Mouse (Mus musculus): ENCODE measurements around the gene Zfp382. TPM values are rescaled to one million over a fixed set of nuclear protein-coding genes. Genes with fewer than 3 reads are reported as not detected.
A peak's percentile ranks its signal among the peaks of the same experiment; 100 is the strongest.

Gene Zfp382
- polyA plus RNA-seq, 1 experiment = 0.92 TPM

- Histone ChIP-seq H3K4me1 (ENCODE audit: control insufficient read depth, insufficient read depth, insufficient read length) (no peaks in the 10 kb centered on the region), H3K27ac (ENCODE audit: insufficient read depth, low read length) (no peak overlapping the region), H3K4me3 (ENCODE audit: extremely low read depth, insufficient read depth, insufficient read length) (peak overlapping the region; percentile 43; the same call in 1 of the 2 replicates), H3K36me3 (ENCODE audit: control insufficient read depth, insufficient read depth, low read length) (no peaks in the 10 kb centered on the region), H3K27me3 (ENCODE audit: control insufficient read depth, insufficient read depth, low read length) (no peaks in the 10 kb centered on the region; the same call in 1 of the 2 replicates)
- DNase-seq (ENCODE audit: low read depth in 1 of 2, low spot score in 2 of 2) = peak in 1 of 2 experiments; percentile 22
- no peak for TF ChIP-seq CTCF (IDR thresholded peaks at IDR 0.05; ENCODE audit: extremely low read depth, insufficient read depth, insufficient read length, insufficient replicate concordance)
- no peak for TF ChIP-seq POLR2A (IDR thresholded peaks at IDR 0.05; ENCODE audit: low read depth, low read length)
- 4% methylated on average over 35 of the region's 35 CpGs for WGBS
These were observed 21.9 kb downstream of the Zfp382 start for GRCm38 (mm10) chr7:30143555-30144209.

- H3K36me3 ChIP-seq (ENCODE audit: control insufficient read depth, insufficient read depth, low read length) = no peaks in the 10 kb centered on the region
These were observed 25.3 kb downstream of the Zfp382 start for GRCm38 (mm10) chr7:30147011-30147410.

GRCm38 (mm10) chr7:30154040-30154439 is 32.3 kb downstream of the Zfp382 start:
- 94% methylated on average over 1 of the region's 1 CpGs for WGBS

More at GRCm38 (mm10) chr7:30147011-30147410, 25.3 kb downstream of the Zfp382 start:
- Histone ChIP-seq H3K27me3 (ENCODE audit: control insufficient read depth, insufficient read depth, low read length) (no peaks in the 10 kb centered on the region; the same call in 1 of the 2 replicates), H3K4me3 (ENCODE audit: extremely low read depth, insufficient read depth, insufficient read length) (no peak overlapping the region), H3K4me1 (ENCODE audit: control insufficient read depth, insufficient read depth, insufficient read length) (no peaks in the 10 kb centered on the region), H3K27ac (ENCODE audit: insufficient read depth, low read length) (no peak overlapping the region)
- no peak for DNase-seq (ENCODE audit: low read depth in 1 of 2, low spot score in 2 of 2)
- TF ChIP-seq CTCF (IDR thresholded peaks at IDR 0.05; ENCODE audit: extremely low read depth, insufficient read depth, insufficient read length, insufficient replicate concordance) = no peak
- 92% methylated on average over 5 of the region's 5 CpGs for WGBS

GRCm38 (mm10) chr7:30155507-30155906 is 33.8 kb downstream of the Zfp382 start:
- H3K4me3 ChIP-seq (ENCODE audit: extremely low read depth, insufficient read depth, insufficient read length) = no peak overlapping the region
- peaks cover 9% of the 10 kb centered on the region for H3K36me3 ChIP-seq (ENCODE audit: control insufficient read depth, insufficient read depth, low read length)
- TF ChIP-seq POLR2A (IDR thresholded peaks at IDR 0.05; ENCODE audit: low read depth, low read length) (no peak), CTCF (IDR thresholded peaks at IDR 0.05; ENCODE audit: extremely low read depth, insufficient read depth, insufficient read length, insufficient replicate concordance) (no peak)
- 93% methylated on average over 3 of the region's 3 CpGs for WGBS
- H3K27ac ChIP-seq (ENCODE audit: insufficient read depth, low read length) = no peak overlapping the region
- DNase-seq (ENCODE audit: low read depth in 1 of 2, low spot score in 2 of 2) = no peak
- H3K4me1 ChIP-seq (ENCODE audit: control insufficient read depth, insufficient read depth, insufficient read length) = no peaks in the 10 kb centered on the region
- no peaks in the 10 kb centered on the region for H3K27me3 ChIP-seq (ENCODE audit: control insufficient read depth, insufficient read depth, low read length)

More at GRCm38 (mm10) chr7:30154040-30154439, 32.3 kb downstream of the Zfp382 start:
- peaks cover 5% of the 10 kb centered on the region; the same call in 1 of the 2 replicates for H3K36me3 ChIP-seq (ENCODE audit: control insufficient read depth, insufficient read depth, low read length)
- TF ChIP-seq POLR2A (IDR thresholded peaks at IDR 0.05; ENCODE audit: low read depth, low read length) = no peak
- TF ChIP-seq CTCF (IDR thresholded peaks at IDR 0.05; ENCODE audit: extremely low read depth, insufficient read depth, insufficient read length, insufficient replicate concordance) = no peak
- H3K4me3 ChIP-seq (ENCODE audit: extremely low read depth, insufficient read depth, insufficient read length) = no peak overlapping the region
- no peak overlapping the region for H3K27ac ChIP-seq (ENCODE audit: insufficient read depth, low read length)
- no peaks in the 10 kb centered on the region for H3K27me3 ChIP-seq (ENCODE audit: control insufficient read depth, insufficient read depth, low read length)
- DNase-seq (ENCODE audit: low read depth in 1 of 2, low spot score in 2 of 2) = no peak
- no peaks in the 10 kb centered on the region for H3K4me1 ChIP-seq (ENCODE audit: control insufficient read depth, insufficient read depth, insufficient read length)

- H3K36me3 ChIP-seq (ENCODE audit: control insufficient read depth, insufficient read depth, low read length) = peaks cover 27% of the 10 kb centered on the region
- no peak overlapping the region for H3K4me3 ChIP-seq (ENCODE audit: extremely low read depth, insufficient read depth, insufficient read length)
- no peak overlapping the region for H3K27ac ChIP-seq (ENCODE audit: insufficient read depth, low read length)
- DNase-seq (ENCODE audit: low read depth in 1 of 2, low spot score in 2 of 2) = no peak
- 95% methylated on average over 5 of the region's 5 CpGs for WGBS
- no peaks in the 10 kb centered on the region for H3K27me3 ChIP-seq (ENCODE audit: control insufficient read depth, insufficient read depth, low read length)
- peaks cover 2% of the 10 kb centered on the region; the same call in 1 of the 2 replicates for H3K4me1 ChIP-seq (ENCODE audit: control insufficient read depth, insufficient read depth, insufficient read length)
- no peak for TF ChIP-seq POLR2A (IDR thresholded peaks at IDR 0.05; ENCODE audit: low read depth, low read length)
- TF ChIP-seq CTCF (IDR thresholded peaks at IDR 0.05; ENCODE audit: extremely low read depth, insufficient read depth, insufficient read length, insufficient replicate concordance) = no peak
These were observed 41.4 kb downstream of the Zfp382 start for GRCm38 (mm10) chr7:30163113-30163512.

GRCm38 (mm10) chr7:30164745-30165144 is 43.0 kb downstream of the Zfp382 start:
- Histone ChIP-seq H3K27ac (ENCODE audit: insufficient read depth, low read length) (no peak overlapping the region), H3K4me1 (ENCODE audit: control insufficient read depth, insufficient read depth, insufficient read length) (peaks cover 2% of the 10 kb centered on the region; the same call in 1 of the 2 replicates), H3K4me3 (ENCODE audit: extremely low read depth, insufficient read depth, insufficient read length) (no peak overlapping the region), H3K36me3 (ENCODE audit: control insufficient read depth, insufficient read depth, low read length) (peaks cover 20% of the 10 kb centered on the region), H3K27me3 (ENCODE audit: control insufficient read depth, insufficient read depth, low read length) (no peaks in the 10 kb centered on the region)
- no peak for TF ChIP-seq CTCF (IDR thresholded peaks at IDR 0.05; ENCODE audit: extremely low read depth, insufficient read depth, insufficient read length, insufficient replicate concordance)
- no peak for TF ChIP-seq POLR2A (IDR thresholded peaks at IDR 0.05; ENCODE audit: low read depth, low read length)
- DNase-seq (ENCODE audit: low read depth in 1 of 2, low spot score in 2 of 2) = no peak
- 93% methylated on average over 2 of the region's 2 CpGs for WGBS

All from spleen, adult 2 months (tissue).